Mouse (Mus musculus) limb, embryonic 11.5 days (tissue): Measurements from ENCODE around the gene Cby1. TPM values are rescaled to one million over a fixed set of nuclear protein-coding genes. Genes with fewer than 3 reads are reported as not detected.

Experiments
- ATAC-seq: fragments of 200-750 bp; cut with Nextera tagmentation; 2 replicates; pipeline ENCODE4 v1.8.0; 2017; ENCODE audit warnings: low read depth; ENCODE audit not compliant: insufficient number of reproducible peaks, low FRiP score, low TSS enrichment
- DNase-seq: peaks from one replicate; pipeline ENCODE4 v3.0.0-alpha.2; 2015; ENCODE audit warnings: low spot score
- H3K27ac ChIP-seq: fragments of 300-500 bp; sonication (generic); replicated peaks from 2 replicates; pipeline ENCODE4 v1.5.1; 2014; ENCODE audit warnings: low read depth, mild to moderate bottlenecking, low read length
- H3K27me3 ChIP-seq: fragments of 300-500 bp; sonication (generic); 2 replicates; pipeline ENCODE4 v1.6.1; 2014; ENCODE audit warnings: mild to moderate bottlenecking, low read length, mixed read lengths; ENCODE audit not compliant: control insufficient read depth, insufficient read depth
- H3K36me3 ChIP-seq: fragments of 300-500 bp; sonication (generic); 2 replicates; pipeline ENCODE4 v1.6.1; 2014; ENCODE audit warnings: mild to moderate bottlenecking, low read length, moderate library complexity, mixed read lengths; ENCODE audit not compliant: control insufficient read depth, insufficient read depth
- H3K4me1 ChIP-seq: fragments of 300-500 bp; sonication (generic); 2 replicates; pipeline ENCODE4 v1.6.1; 2014; ENCODE audit warnings: low read length, mixed read lengths; ENCODE audit not compliant: control insufficient read depth, insufficient read depth
- H3K4me2 ChIP-seq: fragments of 300-500 bp; sonication (generic); 2 replicates; pipeline ENCODE4 v1.6.1; 2014; ENCODE audit warnings: low read depth, mild to moderate bottlenecking, moderate library complexity; ENCODE audit not compliant: severe bottlenecking
- H3K4me3 ChIP-seq: fragments of 300-500 bp; sonication (generic); 2 replicates; pipeline ENCODE4 v1.5.1; 2014; ENCODE audit warnings: low read depth, low read length
- H3K9ac ChIP-seq: fragments of 300-500 bp; sonication (generic); 2 replicates; pipeline ENCODE4 v1.6.1; 2014; ENCODE audit warnings: mild to moderate bottlenecking, low read length
- H3K9me3 ChIP-seq: fragments of 300-500 bp; sonication (generic); 2 replicates; pipeline ENCODE4 v1.6.1; 2016; ENCODE audit warnings: low read length; ENCODE audit not compliant: control insufficient read depth
- WGBS: fragments of 180-500 bp; shearing (Covaris S2); extraction: QIAGEN DNeasy Blood & Tissue Kit; methylation state at CpG from one replicate; pipeline ENCODE4 v1.1.7; 2014; 5-methylcytosine and 5-hydroxymethylcytosine counted together
- polyA plus RNA-seq: library from polyadenylated mRNA; unstranded; fragments of >200 nt; fragmentation: Nextera tagmentation; extraction: Ambion mirVana; gene quantifications from 2 replicates; pipeline ENCODE4 v1.2.1, GENCODE M21; 2014

Cby1 gene
- polyA plus RNA-seq, 1 experiment from 2014 or later = 64.1 TPM

DNA sequence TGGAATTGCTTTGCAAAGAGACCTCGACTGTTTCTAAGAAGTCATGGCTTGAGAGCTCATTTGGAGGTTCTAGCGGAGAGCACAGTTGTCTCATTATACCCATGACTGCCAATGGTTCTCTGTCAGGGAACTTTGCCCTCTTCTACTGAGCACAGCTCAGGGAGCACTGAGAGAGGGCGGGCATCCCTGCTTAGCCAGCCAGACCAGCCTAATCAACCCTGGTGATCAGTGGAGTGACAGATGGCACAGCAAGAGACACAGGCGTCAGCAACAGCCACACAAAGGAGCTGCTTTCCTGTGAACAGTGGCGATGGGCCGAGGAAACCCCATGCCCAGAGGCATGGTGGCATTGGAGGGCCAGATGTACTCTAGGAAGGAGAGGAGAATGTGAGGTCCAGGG, 38.0 kb downstream of the Cby1 start:
- Histone ChIP-seq H3K9me3 (no peaks in the 10 kb centered on the region), H3K4me2 (no peak overlapping the region), H3K27ac (no peak overlapping the region), H3K9ac (no peak overlapping the region), H3K4me3 (no peak overlapping the region), H3K27me3 (no peaks in the 10 kb centered on the region), H3K36me3 (no peaks in the 10 kb centered on the region), H3K4me1 (no peaks in the 10 kb centered on the region)
- 87% methylated on average over 6 of the region's 6 CpGs for WGBS
- no peak for DNase-seq
- ATAC-seq = no peak

DNA sequence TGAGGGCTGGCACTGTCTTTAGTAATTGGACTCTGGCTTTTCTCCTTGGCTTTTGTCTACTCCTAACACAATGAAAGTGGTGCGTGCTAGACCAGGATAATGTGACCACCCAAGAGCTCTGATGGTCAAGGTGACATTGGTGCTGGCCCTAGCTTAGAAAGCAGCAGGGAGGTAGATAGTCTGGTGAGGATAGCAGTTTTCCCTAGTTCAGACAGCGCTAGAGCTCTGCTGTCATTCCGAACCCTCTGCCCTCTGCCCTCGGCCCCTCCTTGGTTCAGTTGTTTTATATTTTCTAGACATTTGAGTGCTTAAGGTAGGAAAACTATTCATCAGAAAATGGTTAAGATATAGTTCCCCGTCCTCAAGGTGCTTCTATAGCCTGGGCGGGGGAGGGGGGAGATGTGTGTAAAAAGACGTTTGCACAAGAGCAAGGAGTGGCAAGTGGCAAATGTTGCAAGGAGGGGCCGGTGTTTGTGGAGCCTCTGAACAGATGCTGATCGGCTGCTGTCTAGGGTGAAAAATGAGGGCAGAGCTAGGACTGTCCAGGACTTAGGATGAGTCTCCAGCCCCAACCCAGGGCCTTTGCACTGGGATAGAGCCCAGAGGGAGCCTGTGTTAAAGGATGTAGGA, 38.7 kb downstream of the Cby1 start:
- H3K4me1 ChIP-seq = no peaks in the 10 kb centered on the region
- no peaks in the 10 kb centered on the region for H3K36me3 ChIP-seq
- no peak overlapping the region for H3K4me3 ChIP-seq
- H3K27me3 ChIP-seq = no peaks in the 10 kb centered on the region
- H3K9ac ChIP-seq = no peak overlapping the region
- ATAC-seq (no peak), DNase-seq (no peak)
- no peak overlapping the region for H3K4me2 ChIP-seq
- H3K9me3 ChIP-seq = no peaks in the 10 kb centered on the region
- H3K27ac ChIP-seq = no peak overlapping the region
- WGBS = 78% methylated on average over 9 of the region's 9 CpGs

DNA sequence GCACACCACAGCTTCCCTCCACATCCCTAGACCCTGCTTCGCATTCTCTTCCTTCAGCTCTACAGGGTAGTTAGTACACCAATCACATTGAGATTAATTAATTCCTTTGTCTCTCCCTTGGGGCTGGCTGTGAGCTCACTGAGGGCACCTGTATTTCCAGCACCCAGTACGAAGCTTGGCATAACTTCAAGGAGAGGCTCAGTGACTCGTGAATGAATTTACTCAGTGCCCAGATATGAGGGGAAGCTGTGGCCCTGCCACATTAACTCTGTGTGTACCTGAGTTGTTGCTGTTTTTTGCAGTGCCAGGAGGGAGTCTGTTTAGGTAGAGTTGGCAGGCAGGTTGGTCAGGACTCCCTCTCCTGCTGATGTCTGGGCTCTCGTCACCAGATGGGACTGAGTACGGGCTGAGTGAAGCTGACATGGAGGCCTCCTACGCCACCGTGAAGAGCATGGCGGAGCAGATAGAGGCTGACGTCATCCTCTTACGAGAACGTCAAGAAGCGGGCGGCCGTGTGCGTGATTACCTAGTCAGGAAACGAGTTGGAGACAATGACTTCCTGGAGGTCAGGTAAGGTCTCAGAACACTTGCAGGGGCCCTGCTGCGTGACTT, 47.7 kb downstream of the Cby1 start:
- peaks cover 10% of the 10 kb centered on the region for H3K36me3 ChIP-seq
- 86% methylated on average over 17 of the region's 17 CpGs for WGBS

DNA sequence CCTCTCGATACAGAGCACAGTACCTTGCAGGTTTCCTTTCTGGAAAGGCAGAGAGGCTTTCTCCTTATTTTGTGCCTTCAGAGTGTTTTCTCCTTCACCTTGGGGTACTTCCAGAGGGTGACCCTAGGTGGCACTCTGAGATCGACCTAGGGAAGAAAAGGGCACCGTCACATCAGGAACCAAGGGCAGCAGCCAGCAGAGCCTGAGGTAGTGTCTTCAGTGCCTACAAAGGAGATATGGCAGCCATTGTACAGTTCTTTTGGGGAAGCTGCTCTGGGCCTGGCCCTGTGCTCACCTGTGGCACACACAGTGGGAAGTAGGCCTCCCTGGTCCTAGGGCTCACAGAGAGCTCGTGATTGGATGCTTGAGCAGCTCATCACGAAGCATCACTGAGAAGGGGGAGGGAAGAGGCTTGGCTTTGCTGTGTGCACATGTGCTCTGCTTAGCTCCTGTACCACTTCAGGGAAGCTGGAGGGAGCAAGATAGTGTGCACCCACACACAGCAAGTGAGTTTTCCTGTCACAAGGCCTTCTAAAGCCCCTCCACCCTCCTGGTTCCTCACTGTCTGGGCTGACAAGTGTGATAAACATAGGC, 49.3 kb downstream of the Cby1 start:
- no peaks in the 10 kb centered on the region for H3K27me3 ChIP-seq
- peaks cover 12% of the 10 kb centered on the region for H3K36me3 ChIP-seq
- 87% methylated on average over 5 of the region's 5 CpGs for WGBS
- H3K4me2 ChIP-seq = no peak overlapping the region
- ATAC-seq (no peak), DNase-seq (no peak)
- H3K4me1 ChIP-seq = no peaks in the 10 kb centered on the region
- H3K9ac ChIP-seq = no peak overlapping the region
- H3K9me3 ChIP-seq = no peaks in the 10 kb centered on the region
- no peak overlapping the region for H3K27ac ChIP-seq
- no peak overlapping the region for H3K4me3 ChIP-seq

More for the DNA sequence above, 47.7 kb downstream of the Cby1 start:
- ATAC-seq = no peak
- DNase-seq = no peak
- no peaks in the 10 kb centered on the region for H3K4me1 ChIP-seq
- H3K4me3 ChIP-seq = no peak overlapping the region
- H3K9ac ChIP-seq = no peak overlapping the region
- no peaks in the 10 kb centered on the region for H3K27me3 ChIP-seq
- no peak overlapping the region for H3K4me2 ChIP-seq
- no peaks in the 10 kb centered on the region for H3K9me3 ChIP-seq
- H3K27ac ChIP-seq = no peak overlapping the region

DNA sequence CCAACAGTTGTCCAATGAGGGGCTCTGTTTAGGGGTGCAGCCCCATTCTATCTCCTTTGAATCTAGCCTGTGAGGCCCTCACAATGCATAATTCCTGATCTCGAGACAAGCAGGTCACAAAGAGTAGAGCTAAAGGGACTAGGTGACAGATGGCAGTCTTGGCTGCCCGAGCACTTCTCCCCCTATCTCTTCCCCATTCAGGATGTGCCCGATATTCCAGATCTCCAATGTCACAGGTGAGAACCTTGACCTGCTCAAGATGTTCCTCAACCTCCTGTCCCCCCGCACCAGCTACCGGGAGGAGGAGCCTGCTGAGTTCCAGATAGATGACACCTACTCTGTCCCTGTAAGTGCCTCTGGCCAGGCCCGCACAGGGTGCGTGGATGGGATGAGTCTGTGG, 56.6 kb downstream of the Cby1 start:
- Histone ChIP-seq H3K27me3 (no peaks in the 10 kb centered on the region), H3K9ac (no peak overlapping the region), H3K4me2 (no peak overlapping the region), H3K36me3 (peaks cover 34% of the 10 kb centered on the region), H3K4me3 (no peak overlapping the region), H3K4me1 (no peaks in the 10 kb centered on the region), H3K27ac (no peak overlapping the region), H3K9me3 (no peaks in the 10 kb centered on the region)
- ATAC-seq (no peak), DNase-seq (no peak)
- WGBS = 92% methylated on average over 7 of the region's 7 CpGs

DNA sequence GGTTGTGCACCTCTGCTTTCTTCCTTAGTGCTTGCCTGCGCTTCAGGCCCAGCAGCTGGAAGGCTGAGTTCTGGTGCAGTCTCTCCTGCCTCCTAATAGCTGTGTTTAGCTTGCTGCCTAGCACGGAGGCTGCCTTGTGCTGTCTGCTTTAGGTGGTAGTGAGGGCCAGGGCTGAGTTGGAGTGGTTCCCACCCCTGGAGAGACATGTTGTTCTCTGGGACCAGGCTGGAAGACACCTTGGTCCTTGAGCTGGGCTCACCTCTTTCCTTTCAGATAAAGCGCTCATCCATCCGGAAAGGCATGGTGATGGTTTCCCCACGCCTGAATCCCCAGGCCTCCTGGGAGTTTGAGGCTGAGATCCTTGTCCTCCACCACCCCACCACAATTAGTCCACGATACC, 57.7 kb downstream of the Cby1 start:
- H3K9me3 ChIP-seq = no peaks in the 10 kb centered on the region
- no peak overlapping the region for H3K4me3 ChIP-seq
- ATAC-seq = no peak
- H3K27ac ChIP-seq = no peak overlapping the region
- H3K4me1 ChIP-seq = peaks cover 3% of the 10 kb centered on the region; the same call in 1 of the 2 replicates
- peaks cover 34% of the 10 kb centered on the region for H3K36me3 ChIP-seq
- H3K4me2 ChIP-seq = no peak overlapping the region
- DNase-seq = no peak
- H3K27me3 ChIP-seq = no peaks in the 10 kb centered on the region
- 93% methylated on average over 6 of the region's 6 CpGs for WGBS
- H3K9ac ChIP-seq = no peak overlapping the region

Other genes with a start within 250 kb of the Cby1 start
- 149 and 156 TPM in 2 replicates for gene Csnk1e, start 203.6 kb upstream of the Cby1 start, polyA plus RNA-seq
- gene Kcnj4, start 154.0 kb upstream of the Cby1 start, polyA plus RNA-seq = not detected in 2 replicates
- 11.4 and 12.8 TPM in 2 replicates for gene Kdelr3, start 142.8 kb upstream of the Cby1 start, polyA plus RNA-seq
- gene Ddx17, start 112.5 kb upstream of the Cby1 start, polyA plus RNA-seq = 89.7 and 96.5 TPM in 2 replicates
- gene Dmc1, start 54.1 kb upstream of the Cby1 start, polyA plus RNA-seq = 1.2 and 1.8 TPM in 2 replicates
- 2.0 and 3.1 TPM in 2 replicates for gene Fam227a, start 243 bp upstream of the Cby1 start, polyA plus RNA-seq
- gene Tomm22, start 11.7 kb downstream of the Cby1 start, polyA plus RNA-seq = 271 and 277 TPM in 2 replicates
- 17.3 and 19.5 TPM in 2 replicates for gene Josd1, start 28.7 kb downstream of the Cby1 start, polyA plus RNA-seq
- gene Gtpbp1, start 31.6 kb downstream of the Cby1 start, polyA plus RNA-seq = 38.7 and 39.1 TPM in 2 replicates
- 5.3 and 5.4 TPM in 2 replicates for gene Sun2, start 83.3 kb downstream of the Cby1 start, polyA plus RNA-seq
- gene Dnal4, start 118.7 kb downstream of the Cby1 start, polyA plus RNA-seq = 62.1 and 62.5 TPM in 2 replicates
- gene Nptxr, start 145.6 kb downstream of the Cby1 start, polyA plus RNA-seq = 0.37 and 0.48 TPM in 2 replicates
- gene Npcd, start 175.0 kb downstream of the Cby1 start, polyA plus RNA-seq = 0.50 TPM in 1 of 2 replicates, not detected in the other
- 11.1 and 12.5 TPM in 2 replicates for gene Cbx6, start 175.5 kb downstream of the Cby1 start, polyA plus RNA-seq
- gene Apobec3, start 232.5 kb downstream of the Cby1 start, polyA plus RNA-seq = 9.7 and 11.8 TPM in 2 replicates